Mouse (Mus musculus): ENCODE measurements around the gene Blzf1. TPM values are rescaled to one million over a fixed set of nuclear protein-coding genes. Genes with fewer than 3 reads are reported as not detected.

The Blzf1 gene
- polyA plus RNA-seq, 1 experiment from 2014 or later, result 28.9 TPM

Other genes starting within 250 kb of the Blzf1 start
- 0.33 TPM in 1 of 2 replicates, not detected in the other for gene Sell, start 245.5 kb downstream of the Blzf1 start, polyA plus RNA-seq (2014; fragmentation: Nextera tagmentation; extraction: Ambion mirVana)
- gene Selp, start 192.2 kb downstream of the Blzf1 start, polyA plus RNA-seq (2014; fragmentation: Nextera tagmentation; extraction: Ambion mirVana), result not detected in 2 replicates
- 0.05 and 0.07 TPM in 2 replicates for gene F5, start 155.7 kb downstream of the Blzf1 start, polyA plus RNA-seq (2014; fragmentation: Nextera tagmentation; extraction: Ambion mirVana)
- gene Slc19a2, start 58.4 kb downstream of the Blzf1 start, polyA plus RNA-seq (2014; fragmentation: Nextera tagmentation; extraction: Ambion mirVana), result 5.9 and 8.0 TPM in 2 replicates
- gene Ccdc181, start 31.9 kb downstream of the Blzf1 start, polyA plus RNA-seq (2014; fragmentation: Nextera tagmentation; extraction: Ambion mirVana), result 19.9 and 25.4 TPM in 2 replicates
- 27.7 and 29.4 TPM in 2 replicates for gene Nme7, start 3.4 kb downstream of the Blzf1 start, polyA plus RNA-seq (2014; fragmentation: Nextera tagmentation; extraction: Ambion mirVana)
- gene Atp1b1, start 150.9 kb upstream of the Blzf1 start, polyA plus RNA-seq (2014; fragmentation: Nextera tagmentation; extraction: Ambion mirVana), result 133 and 164 TPM in 2 replicates

Measured in midbrain, embryonic 14.5 days (tissue).